In the genomic region with DNA sequence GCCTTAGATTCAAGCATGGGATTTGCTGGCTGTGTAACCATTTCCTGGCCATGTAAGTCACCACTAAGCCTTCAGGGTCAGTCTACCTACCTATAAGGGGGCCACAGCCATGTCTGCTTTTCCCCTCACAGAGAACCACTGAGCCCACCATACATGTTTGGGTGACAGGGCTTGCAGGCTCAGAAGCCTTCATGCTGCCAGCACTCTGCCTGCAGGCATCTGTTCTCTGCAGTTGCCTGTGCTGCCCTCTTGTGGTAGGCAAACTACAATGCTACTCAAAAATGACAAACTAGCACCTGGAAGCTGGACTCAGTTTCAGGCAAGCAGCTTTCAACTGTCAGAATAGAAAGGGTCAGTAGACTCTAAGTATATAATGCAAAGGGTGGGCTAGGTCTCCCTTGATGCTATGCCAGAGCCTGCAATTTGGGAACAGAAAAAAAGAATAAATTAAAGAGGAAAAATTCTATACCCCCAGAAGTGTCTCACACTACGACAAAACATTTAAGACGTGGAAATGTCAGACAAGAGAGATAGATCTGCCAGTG, we compare ENCODE assay signal across 10 mouse cellular contexts.
DNase-seq lines count a peak whose midpoint lies in the region; ATAC-seq and TF ChIP-seq lines count a peak whose summit lies in the region.
"Had no signal": no experiment of that assay in that cellular context is flagged by ENCODE, and none has a peak within 500 bp of the region (broad histone marks: within the 10 kb centered on the region; RNA-seq: fewer than 3 reads in every experiment).

No protein-coding gene starts in this region.

- H3K4me1 ChIP-seq in testis, adult 2 months (ENCODE audit: control insufficient read depth, insufficient read depth, low read length), result no peaks in the 10 kb centered on the region
- 0 out of 2 replicates have a peak, but pooled peaks cover 2% of the 10 kb centered on the region for H3K4me1 ChIP-seq in forebrain, embryonic 16.5 days (replicated peaks; ENCODE audit: control insufficient read depth, insufficient read depth, low read length)
- peaks cover 12% of the 10 kb centered on the region; the same call in 1 of the 2 replicates for H3K4me1 ChIP-seq in kidney, embryonic 16.5 days (ENCODE audit: insufficient read depth, low read length)
- peaks cover 6% of the 10 kb centered on the region; the same call in 1 of the 2 replicates for H3K4me1 ChIP-seq in liver, postnatal 0 days (ENCODE audit: insufficient read depth)

- TF ChIP-seq CTCF in testis, adult 2 months (IDR thresholded peaks at IDR 0.05; ENCODE audit: control insufficient read depth, insufficient read depth, insufficient replicate concordance, low read depth, low read length), result peak; percentile 73; the same call in 1 of the 2 replicates
- peak; percentile 91 for TF ChIP-seq CTCF in liver, postnatal 0 days (IDR thresholded peaks at IDR 0.05; ENCODE audit: low read depth)

- H3K9ac ChIP-seq in forebrain, embryonic 16.5 days (replicated peaks; ENCODE audit: low read depth, low read length), result no peak overlapping the region
- no peak overlapping the region for H3K9ac ChIP-seq in kidney, embryonic 16.5 days (replicated peaks; ENCODE audit: low read length)
- no peak overlapping the region for H3K9ac ChIP-seq in liver, postnatal 0 days (replicated peaks)

- TF ChIP-seq POLR2A in testis, adult 2 months (IDR thresholded peaks at IDR 0.05; ENCODE audit: control insufficient read depth, low read depth, low read length), result no peak

- H3K27me3 ChIP-seq in testis, adult 2 months (ENCODE audit: control insufficient read depth, insufficient read depth, low read length), result no peaks in the 10 kb centered on the region
- no peaks in the 10 kb centered on the region for H3K27me3 ChIP-seq in forebrain, embryonic 16.5 days (replicated peaks; ENCODE audit: control insufficient read depth, insufficient read depth, low read length)
- H3K27me3 ChIP-seq in kidney, embryonic 16.5 days (ENCODE audit: insufficient read depth, low read length), result no peaks in the 10 kb centered on the region
- H3K27me3 ChIP-seq in liver, postnatal 0 days (ENCODE audit: insufficient read depth, low read length), result no peaks in the 10 kb centered on the region

- H3K27ac ChIP-seq in testis, adult 2 months (ENCODE audit: control insufficient read depth, insufficient read depth, low read depth, low read length), result no peak overlapping the region
- H3K27ac ChIP-seq in forebrain, embryonic 16.5 days (ENCODE audit: low read length), result no peak overlapping the region
- no peak overlapping the region for H3K27ac ChIP-seq in kidney, embryonic 16.5 days (ENCODE audit: low read length)
- no peak overlapping the region for H3K27ac ChIP-seq in liver, postnatal 0 days (ENCODE audit: low read depth)

- WGBS in forebrain, embryonic 16.5 days, result 77% methylated on average over 2 of the region's 2 CpGs
- 85% methylated on average over 2 of the region's 2 CpGs for WGBS in kidney, embryonic 16.5 days
- 82% methylated on average over 2 of the region's 2 CpGs for WGBS in liver, postnatal 0 days (ENCODE audit: insufficient replicate concordance)

- DNase-seq in testis, postnatal 14 days (ENCODE audit: low spot score), result no peak
- DNase-seq in liver, postnatal 0 days, result peak; percentile 65
- peak; percentile 37 for DNase-seq in ovary, adult 18-20 months (ENCODE audit: low spot score)
- DNase-seq in thymus, postnatal 14 days, result peak; percentile 82

- no peak overlapping the region for H3K4me2 ChIP-seq in forebrain, embryonic 16.5 days (ENCODE audit: low read length)
- no peak overlapping the region for H3K4me2 ChIP-seq in kidney, embryonic 16.5 days (replicated peaks; ENCODE audit: low read depth, low read length)
- H3K4me2 ChIP-seq in liver, postnatal 0 days (ENCODE audit: low read depth, low read length), result no peak overlapping the region

- ATAC-seq in cerebellum, adult (ENCODE audit: insufficient number of reproducible peaks, low FRiP score, low TSS enrichment), result peak; percentile 78
- ATAC-seq in forebrain, embryonic 16.5 days, result peak; percentile 77
- peak; percentile 31; the same call in 1 of the 2 replicates for ATAC-seq in kidney, embryonic 16.5 days (ENCODE audit: low FRiP score, low TSS enrichment)
- ATAC-seq in liver, postnatal 0 days, result no peak

- H3K9me3 ChIP-seq in forebrain, embryonic 16.5 days (ENCODE audit: control insufficient read depth, low read length), result no peaks in the 10 kb centered on the region
- H3K9me3 ChIP-seq in kidney, embryonic 16.5 days (ENCODE audit: low read length), result no peaks in the 10 kb centered on the region
- no peaks in the 10 kb centered on the region for H3K9me3 ChIP-seq in liver, postnatal 0 days (ENCODE audit: low read length)

- H3K4me3 ChIP-seq in testis, adult 2 months (ENCODE audit: control insufficient read depth, low read depth, low read length), result no peak overlapping the region
- H3K4me3 ChIP-seq in forebrain, embryonic 16.5 days (replicated peaks; ENCODE audit: low read length), result no peak overlapping the region
- no peak overlapping the region for H3K4me3 ChIP-seq in kidney, embryonic 16.5 days (ENCODE audit: low read length)
- H3K4me3 ChIP-seq in liver, postnatal 0 days (ENCODE audit: low read depth, low read length), result no peak overlapping the region
- H3K4me3 ChIP-seq: erythroblast, embryonic 14.5 days; myocyte had no signal

- no peak for TF ChIP-seq EP300 in liver, postnatal 0 days (IDR thresholded peaks at IDR 0.05; ENCODE audit: low read depth)

- no peaks in the 10 kb centered on the region for H3K36me3 ChIP-seq in testis, adult 2 months (ENCODE audit: control insufficient read depth, insufficient read depth, low read length)
- no peaks in the 10 kb centered on the region for H3K36me3 ChIP-seq in forebrain, embryonic 16.5 days (ENCODE audit: control insufficient read depth, insufficient read depth)
- no peaks in the 10 kb centered on the region for H3K36me3 ChIP-seq in kidney, embryonic 16.5 days (ENCODE audit: insufficient read depth, low read length)
- H3K36me3 ChIP-seq in liver, postnatal 0 days (replicated peaks; ENCODE audit: insufficient read depth, low read length), result no peaks in the 10 kb centered on the region
